ENCODE assay signal across 19 mouse cellular contexts in the genomic region with DNA sequence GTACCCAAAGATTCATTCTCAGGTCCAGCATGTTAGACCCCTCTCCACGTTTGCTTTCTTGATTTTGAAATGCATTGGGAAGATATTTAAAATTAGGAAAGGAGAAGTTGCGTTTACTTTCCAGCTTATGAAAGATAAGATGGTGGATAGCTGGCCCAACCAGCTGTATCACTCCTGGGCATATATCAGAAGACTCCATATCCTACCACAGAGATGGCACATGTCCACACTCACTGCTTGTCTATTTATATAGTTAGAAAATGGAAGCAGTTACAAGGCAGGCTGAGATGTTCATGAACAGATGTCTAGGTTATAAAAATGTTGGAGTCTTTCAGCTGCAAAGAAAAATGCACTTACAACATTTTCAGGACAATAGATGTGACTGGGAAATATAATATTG. TPM values are rescaled to one million over a fixed set of nuclear protein-coding genes. Genes with fewer than 3 reads are reported as not detected.
A peak's percentile ranks its signal among the peaks of the same experiment; 100 is the strongest.
DNase-seq lines count a peak whose midpoint lies in the region; ATAC-seq and TF ChIP-seq lines count a peak whose summit lies in the region.
"Had no signal": no experiment of that assay in that cellular context is flagged by ENCODE, and none has a peak within 500 bp of the region (broad histone marks: within the 10 kb centered on the region; RNA-seq: fewer than 3 reads in every experiment).

No protein-coding gene starts in this region.

- H3K4me1 ChIP-seq in lung, adult 2 months (ENCODE audit: control insufficient read depth, insufficient read depth, low read length): no peaks in the 10 kb centered on the region
- H3K4me1 ChIP-seq: heart, embryonic 13.5 days; hindbrain, embryonic 12.5 days had no signal

- WGBS in lung, adult 2 months: 65% methylated on average over 2 of the region's 2 CpGs

- TF ChIP-seq POLR2A in lung, adult 2 months (IDR thresholded peaks at IDR 0.05; ENCODE audit: borderline replicate concordance, extremely low read depth, low read depth, low read length): no peak

- TF ChIP-seq CTCF in layer of hippocampus, adult 2 months (conservative IDR thresholded peaks at IDR 0.05): no peak
- no peak for TF ChIP-seq CTCF in lung, adult 2 months (IDR thresholded peaks at IDR 0.05; ENCODE audit: insufficient read depth, low read length)

- no peak overlapping the region for H3K4me3 ChIP-seq in layer of hippocampus, adult 2 months
- H3K4me3 ChIP-seq in lung, adult 2 months (replicated peaks; ENCODE audit: extremely low read depth, low read depth, low read length): no peak overlapping the region
- H3K4me3 ChIP-seq: embryonic facial prominence, embryonic 13.5 days; heart, embryonic 13.5 days; hindbrain, embryonic 12.5 days had no signal

- no peak for DNase-seq in layer of hippocampus, adult 2 months (ENCODE audit: low spot score in 2 of 2)
- no peak for DNase-seq in layer of hippocampus, adult 9-10 months (ENCODE audit: low spot score)
- DNase-seq in right cerebral cortex, adult 18-20 months: peak; percentile 34
- DNase-seq in right cerebral cortex, postnatal 4 days: no peak
- no peak for DNase-seq in lung, postnatal 14 days
- no peak for DNase-seq in lung, adult 2 months
- DNase-seq: adrenal gland, postnatal 10 days; cerebellum, adult 11-12 months; cerebellum, adult 9-10 months; cerebellum, postnatal 25 days; gastrocnemius, postnatal 10 days; heart, postnatal 36 days had no signal

- ATAC-seq in granulocyte monocyte progenitor cell, adult 5-6 weeks (replicated peaks; ENCODE audit: poor library complexity, severe bottlenecking): peak; percentile 37; the same call in 1 of the 2 replicates
- ATAC-seq: forebrain, embryonic 14.5 days; hindbrain, embryonic 16.5 days; inflammation-experienced regulatory T-cells, adult 6 months had no signal

- peak overlapping the region; percentile 90; the same call in 1 of the 2 replicates for H3K27ac ChIP-seq in layer of hippocampus, adult 2 months
- H3K27ac ChIP-seq: embryonic facial prominence, embryonic 13.5 days; heart, embryonic 13.5 days; hindbrain, embryonic 12.5 days had no signal

RNA-seq across cellular contexts. Expression of a gene that starts 28.7 kb away (rescaled TPM):
- total RNA-seq in layer of hippocampus, adult 2 months (2021): 10 to 100 TPM; 94.4 to 97.7 TPM
- total RNA-seq in granulocyte monocyte progenitor cell, adult 5-6 weeks (2014; fragmentation: Nextera tagmentation): 11.2 and 20.4 TPM in 2 replicates
- total RNA-seq in granulocyte monocyte progenitor cell, adult 5-6 weeks (2017): 14.2 and 17.7 TPM in 2 replicates
- polyA plus RNA-seq in lung, adult 2 months (2012; rRNA removed): 23.2 and 29.1 TPM in 2 replicates

RNA-seq across cellular contexts. Expression of a gene that starts 47.6 kb away (rescaled TPM):
- total RNA-seq in layer of hippocampus, adult 2 months (2021): 10 to 100 TPM; 25.8 to 26.0 TPM
- 34.5 and 44.9 TPM in 2 replicates for total RNA-seq in granulocyte monocyte progenitor cell, adult 5-6 weeks (2014; fragmentation: Nextera tagmentation)
- 58.9 and 80.9 TPM in 2 replicates for total RNA-seq in granulocyte monocyte progenitor cell, adult 5-6 weeks (2017)
- 9.7 and 15.2 TPM in 2 replicates for polyA plus RNA-seq in lung, adult 2 months (2012; rRNA removed)

RNA-seq across cellular contexts. Expression of a gene that starts 47.6 kb away (rescaled TPM):
- total RNA-seq in layer of hippocampus, adult 2 months (2021): 100 to 1,000 TPM; 111 to 119 TPM
- total RNA-seq in granulocyte monocyte progenitor cell, adult 5-6 weeks (2014; fragmentation: Nextera tagmentation): 61.2 and 83.0 TPM in 2 replicates
- total RNA-seq in granulocyte monocyte progenitor cell, adult 5-6 weeks (2017): 160 and 284 TPM in 2 replicates
- polyA plus RNA-seq in lung, adult 2 months (2012; rRNA removed): 4.2 and 9.4 TPM in 2 replicates

Comparison
In these comparisons a context has a peak if more than half of its experiments do, and no peak if none do; other contexts are left out.
1. RNA of a gene that starts 28.7 kb away (total RNA-seq): 94.4 to 97.7 TPM in layer of hippocampus, adult 2 months; 11.2 to 20.4 TPM in granulocyte monocyte progenitor cell, adult 5-6 weeks; every median in the first group is over 4 times any median in the second.